Mouse (Mus musculus) adrenal gland, postnatal 0 days (tissue): Measurements from ENCODE around the gene Tmem179b. TPM values are rescaled to one million over a fixed set of nuclear protein-coding genes. Genes with fewer than 3 reads are reported as not detected.

Source experiments
- microRNA-seq: library from miRNA; unstranded; fragments of <30 nt; microRNA quantifications from one replicate; pipeline ENCODE4, GENCODE M21; 2016; ENCODE audit warnings: borderline replicate concordance; ENCODE audit not compliant: insufficient number of aligned reads
- polyA plus RNA-seq: library from polyadenylated mRNA; unstranded; fragments of >200 nt; fragmentation: Nextera tagmentation; extraction: Ambion mirVana; gene quantifications from 2 replicates; pipeline ENCODE4 v1.2.1, GENCODE M21; 2015

Gene Tmem179b
- polyA plus RNA-seq, 1 experiment from 2014 or later, result 159 TPM

Small RNA genes within 50 kb of the gene (microRNA-seq; reads per million reads assigned to microRNA genes)
- not detected for gene Mir6992

Other genes with a start within 250 kb of the Tmem179b start
- 0.18 and 0.49 TPM in 2 replicates for gene Slc22a8, start 183.2 kb downstream of the Tmem179b start, polyA plus RNA-seq
- 0.23 and 0.54 TPM in 2 replicates for gene Slc22a6, start 156.4 kb downstream of the Tmem179b start, polyA plus RNA-seq
- gene Chrm1, start 110.7 kb downstream of the Tmem179b start, polyA plus RNA-seq, result 0.91 and 2.2 TPM in 2 replicates
- gene Slc3a2, start 51.1 kb downstream of the Tmem179b start, polyA plus RNA-seq, result 83.1 and 141 TPM in 2 replicates
- 55.6 and 64.3 TPM in 2 replicates for gene Wdr74, start 38.6 kb downstream of the Tmem179b start, polyA plus RNA-seq
- gene 1700092M07Rik, start 33.7 kb downstream of the Tmem179b start, polyA plus RNA-seq, result not detected in 2 replicates
- gene Stx5a, start 33.1 kb downstream of the Tmem179b start, polyA plus RNA-seq, result 85.3 and 122 TPM in 2 replicates
- gene Nxf1, start 17.4 kb downstream of the Tmem179b start, polyA plus RNA-seq, result 57.3 and 70.5 TPM in 2 replicates
- 187 and 192 TPM in 2 replicates for gene Tmem223, start 3.5 kb downstream of the Tmem179b start, polyA plus RNA-seq
- gene Taf6l, start 11.9 kb upstream of the Tmem179b start, polyA plus RNA-seq, result 14.0 and 14.5 TPM in 2 replicates
- 250 and 252 TPM in 2 replicates for gene Polr2g, start 24.1 kb upstream of the Tmem179b start, polyA plus RNA-seq
- 3.5 and 3.7 TPM in 2 replicates for gene Zbtb3, start 28.1 kb upstream of the Tmem179b start, polyA plus RNA-seq
- gene Ttc9c, start 44.9 kb upstream of the Tmem179b start, polyA plus RNA-seq, result 19.5 and 25.9 TPM in 2 replicates
- gene Hnrnpul2, start 45.5 kb upstream of the Tmem179b start, polyA plus RNA-seq, result 2.6 and 4.1 TPM in 2 replicates
- not detected in 2 replicates for gene AC129217.1, start 55.3 kb upstream of the Tmem179b start, polyA plus RNA-seq
- 50.5 and 77.3 TPM in 2 replicates for gene Bscl2, start 63.0 kb upstream of the Tmem179b start, polyA plus RNA-seq
- gene Gng3, start 64.7 kb upstream of the Tmem179b start, polyA plus RNA-seq, result 32.7 and 80.6 TPM in 2 replicates
- 15.3 and 22.8 TPM in 2 replicates for gene Lrrn4cl, start 76.3 kb upstream of the Tmem179b start, polyA plus RNA-seq
- gene Ubxn1, start 97.0 kb upstream of the Tmem179b start, polyA plus RNA-seq, result 177 and 268 TPM in 2 replicates
- 120 and 130 TPM in 2 replicates for gene Uqcc3, start 106.5 kb upstream of the Tmem179b start, polyA plus RNA-seq
- 69.8 and 70.7 TPM in 2 replicates for gene Lbhd1, start 109.3 kb upstream of the Tmem179b start, polyA plus RNA-seq
- not detected in 2 replicates for gene Gm49403, start 109.5 kb upstream of the Tmem179b start, polyA plus RNA-seq
- gene 1810009A15Rik, start 114.4 kb upstream of the Tmem179b start, polyA plus RNA-seq, result 76.8 and 83.8 TPM in 2 replicates
- not detected in 2 replicates for gene Gm49416, start 114.5 kb upstream of the Tmem179b start, polyA plus RNA-seq
- 15.9 and 19.0 TPM in 2 replicates for gene Ints5, start 118.5 kb upstream of the Tmem179b start, polyA plus RNA-seq
- gene Ganab, start 123.6 kb upstream of the Tmem179b start, polyA plus RNA-seq, result 35.9 and 58.5 TPM in 2 replicates
- 35.8 and 37.6 TPM in 2 replicates for gene B3gat3, start 145.9 kb upstream of the Tmem179b start, polyA plus RNA-seq
- 10.2 and 10.6 TPM in 2 replicates for gene Rom1, start 154.9 kb upstream of the Tmem179b start, polyA plus RNA-seq
- gene Eml3, start 155.1 kb upstream of the Tmem179b start, polyA plus RNA-seq, result 22.1 and 29.4 TPM in 2 replicates
- 62.8 and 87.3 TPM in 2 replicates for gene Mta2, start 167.4 kb upstream of the Tmem179b start, polyA plus RNA-seq
- 11.2 and 17.6 TPM in 2 replicates for gene Tut1, start 179.4 kb upstream of the Tmem179b start, polyA plus RNA-seq
- gene Eef1g, start 192.6 kb upstream of the Tmem179b start, polyA plus RNA-seq, result 168 and 205 TPM in 2 replicates
- 33.6 and 44.4 TPM in 2 replicates for gene Ahnak, start 214.8 kb upstream of the Tmem179b start, polyA plus RNA-seq